ENCODE assay signal across 20 mouse cellular contexts in genomic region chr11:19632477-19632876, GRCm38 (mm10).
DNase-seq lines count a peak whose midpoint lies in the region; ATAC-seq lines count a peak whose summit lies in the region.
"Had no signal": no experiment of that assay in that cellular context is flagged by ENCODE, and none has a peak within 500 bp of the region (broad histone marks: within the 10 kb centered on the region; RNA-seq: fewer than 3 reads in every experiment).

No protein-coding gene starts in this region.

- peak; percentile 87 for ATAC-seq in common myeloid progenitor, adult 5-6 weeks (replicated peaks; ENCODE audit: low read depth, poor library complexity, severe bottlenecking)
- ATAC-seq in megakaryocyte, adult 5-6 weeks (ENCODE audit: poor library complexity, severe bottlenecking) = peak; percentile 63; the same call in 1 of the 2 replicates
- ATAC-seq in activated CD4-positive, CD25-positive, alpha-beta regulatory T cell, adult 4 months = no peak
- ATAC-seq: forebrain, embryonic 14.5 days; forebrain, postnatal 0 days; intestine, postnatal 0 days had no signal

- DNase-seq in thymus, postnatal 0 days (ENCODE audit: low spot score) = peak; percentile 11
- no peak for DNase-seq in thymus, postnatal 10 days (ENCODE audit: low spot score in 2 of 2)
- no peak for DNase-seq in urinary bladder, postnatal 36 days (ENCODE audit: low spot score in 2 of 2)
- DNase-seq in gastrocnemius, postnatal 4 days (ENCODE audit: low spot score in 2 of 2) = no peak
- DNase-seq: adrenal gland, adult 2 months; adrenal gland, postnatal 14 days; B cell, adult 2 months; cerebellum, adult 18-20 months; cerebellum, adult 9-10 months; cerebellum, postnatal 14 days; forebrain, postnatal 0 days; gastrocnemius, postnatal 25 days; heart, adult 18-20 months; heart, postnatal 10 days; heart, postnatal 36 days had no signal
